Mouse (Mus musculus) kidney, adult 2 months (tissue): ENCODE measurements around the gene Adamts7.

Experiments used
- CTCF ChIP-seq: fragments of 200-500 bp; conservative IDR thresholded peaks from 2 replicates; pipeline ENCODE4 v1.5.1; 2011; ENCODE audit warnings: low read depth, mild to moderate bottlenecking, control low read depth, low read length, moderate library complexity, mixed read lengths; ENCODE audit not compliant: insufficient read depth, insufficient read length
- POLR2A ChIP-seq: fragments of 200-500 bp; IDR thresholded peaks from one replicate; pipeline ENCODE4 v1.6.1; 2011; ENCODE audit warnings: low read depth, low read length, control low read depth

- TF ChIP-seq POLR2A (no peak), CTCF (no peak)
These were observed 63.3 kb downstream of the Adamts7 start for GRCm38 (mm10) chr9:90226081-90226741.
